Mouse (Mus musculus): ENCODE data around the gene Gm49373. TPM values are rescaled to one million over a fixed set of nuclear protein-coding genes. Genes with fewer than 3 reads are reported as not detected.

Gm49373 gene
- polyA plus RNA-seq, 1 experiment = 0.16 TPM

DNA sequence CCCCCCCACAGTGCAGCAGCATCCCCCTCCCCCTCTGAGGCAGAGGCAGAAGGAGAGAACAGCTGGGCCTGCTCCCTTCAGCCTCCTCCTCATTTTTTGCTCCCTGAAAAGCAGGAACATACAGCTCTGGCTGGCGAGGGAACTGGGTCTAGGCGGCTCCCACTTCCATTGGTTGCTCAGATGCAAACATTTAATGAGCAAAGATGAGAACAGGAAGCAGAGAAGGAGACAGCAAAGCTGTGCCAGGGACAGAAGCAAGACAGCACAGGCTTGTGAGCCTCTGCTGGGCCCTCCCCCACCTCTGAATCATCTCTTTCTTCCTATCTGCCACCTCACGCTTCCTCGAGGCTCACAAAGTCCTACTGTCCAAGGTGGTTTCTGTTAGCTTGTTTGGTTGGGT is 31.6 kb downstream of the Gm49373 start:
- TF ChIP-seq POLR2A (IDR thresholded peaks at IDR 0.05; ENCODE audit: low read depth, low read length) (no peak), CTCF (IDR thresholded peaks at IDR 0.05; ENCODE audit: extremely low read depth, insufficient read length, insufficient replicate concordance, low read depth, low read length) (no peak)
- WGBS = 39% methylated on average over 4 of the region's 4 CpGs

DNA sequence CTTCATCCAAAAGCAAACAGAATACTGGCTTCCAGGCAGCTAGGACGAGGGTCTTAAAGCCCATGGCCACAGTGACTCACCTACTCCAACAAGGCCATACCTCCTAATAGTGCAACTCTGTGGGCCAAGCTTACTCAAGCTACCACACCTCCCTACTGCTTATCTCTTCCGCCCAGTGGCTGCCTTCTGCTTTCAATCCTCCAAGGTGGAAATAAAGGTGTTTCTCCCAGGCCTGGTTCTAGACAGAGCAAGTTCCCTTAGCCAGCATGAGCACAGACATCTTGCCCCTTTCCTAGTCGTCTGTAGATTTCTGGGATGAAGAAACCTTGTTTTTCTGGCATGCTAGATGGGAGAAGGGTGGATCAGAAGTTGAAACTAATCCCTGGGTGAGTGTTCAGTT is 33.1 kb downstream of the Gm49373 start:
- TF ChIP-seq CTCF (IDR thresholded peaks at IDR 0.05; ENCODE audit: extremely low read depth, insufficient read length, insufficient replicate concordance, low read depth, low read length) (no peak), POLR2A (IDR thresholded peaks at IDR 0.05; ENCODE audit: low read depth, low read length) (no peak)
- no peaks in the 10 kb centered on the region for H3K36me3 ChIP-seq (ENCODE audit: control insufficient read depth, insufficient read depth, low read length)
- H3K27me3 ChIP-seq (ENCODE audit: control insufficient read depth, insufficient read depth, low read length) = peaks cover 33% of the 10 kb centered on the region
- H3K27ac ChIP-seq (ENCODE audit: insufficient read depth, low read depth, low read length) = no peak overlapping the region
- no peaks in the 10 kb centered on the region for H3K4me1 ChIP-seq (ENCODE audit: control insufficient read depth, insufficient read depth, insufficient read length, low read length)
- H3K4me3 ChIP-seq (ENCODE audit: low read depth, low read length) = no peak overlapping the region
- 81% methylated on average over 3 of the region's 3 CpGs for WGBS

More for the DNA sequence above, 31.6 kb downstream of the Gm49373 start:
- Histone ChIP-seq H3K27ac (ENCODE audit: insufficient read depth, low read depth, low read length) (no peak overlapping the region), H3K36me3 (ENCODE audit: control insufficient read depth, insufficient read depth, low read length) (no peaks in the 10 kb centered on the region), H3K27me3 (ENCODE audit: control insufficient read depth, insufficient read depth, low read length) (peaks cover 17% of the 10 kb centered on the region), H3K4me3 (ENCODE audit: low read depth, low read length) (no peak overlapping the region), H3K4me1 (ENCODE audit: control insufficient read depth, insufficient read depth, insufficient read length, low read length) (no peaks in the 10 kb centered on the region)

DNA sequence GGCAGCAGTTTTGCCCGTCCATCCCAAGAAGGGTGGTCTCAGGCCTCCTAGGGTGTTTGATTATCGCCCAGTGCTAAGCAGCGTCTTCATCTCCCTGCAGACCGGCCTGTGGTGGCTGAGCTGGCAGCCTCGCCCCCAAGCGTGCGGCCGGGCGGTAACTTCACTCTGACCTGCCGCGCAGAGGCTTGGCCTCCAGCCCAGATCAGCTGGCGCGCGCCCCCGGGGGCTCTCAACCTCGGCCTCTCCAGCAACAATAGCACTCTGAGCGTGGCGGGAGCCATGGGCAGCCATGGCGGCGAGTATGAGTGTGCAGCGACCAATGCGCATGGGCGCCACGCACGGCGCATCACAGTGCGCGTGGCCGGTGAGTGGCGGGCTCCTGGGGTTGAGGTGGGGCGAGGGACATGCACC is 35.4 kb downstream of the Gm49373 start:
- Histone ChIP-seq H3K4me3 (ENCODE audit: low read depth, low read length) (peak overlapping the region; percentile 20; the same call in 1 of the 2 replicates), H3K27ac (ENCODE audit: insufficient read depth, low read depth, low read length) (no peak overlapping the region), H3K36me3 (ENCODE audit: control insufficient read depth, insufficient read depth, low read length) (no peaks in the 10 kb centered on the region), H3K27me3 (ENCODE audit: control insufficient read depth, insufficient read depth, low read length) (peaks cover 43% of the 10 kb centered on the region), H3K4me1 (ENCODE audit: control insufficient read depth, insufficient read depth, insufficient read length, low read length) (peaks cover 9% of the 10 kb centered on the region)
- WGBS = 3% methylated on average over 31 of the region's 31 CpGs
- TF ChIP-seq POLR2A (IDR thresholded peaks at IDR 0.05; ENCODE audit: low read depth, low read length) = no peak
- TF ChIP-seq CTCF (IDR thresholded peaks at IDR 0.05; ENCODE audit: extremely low read depth, insufficient read length, insufficient replicate concordance, low read depth, low read length) = no peak

DNA sequence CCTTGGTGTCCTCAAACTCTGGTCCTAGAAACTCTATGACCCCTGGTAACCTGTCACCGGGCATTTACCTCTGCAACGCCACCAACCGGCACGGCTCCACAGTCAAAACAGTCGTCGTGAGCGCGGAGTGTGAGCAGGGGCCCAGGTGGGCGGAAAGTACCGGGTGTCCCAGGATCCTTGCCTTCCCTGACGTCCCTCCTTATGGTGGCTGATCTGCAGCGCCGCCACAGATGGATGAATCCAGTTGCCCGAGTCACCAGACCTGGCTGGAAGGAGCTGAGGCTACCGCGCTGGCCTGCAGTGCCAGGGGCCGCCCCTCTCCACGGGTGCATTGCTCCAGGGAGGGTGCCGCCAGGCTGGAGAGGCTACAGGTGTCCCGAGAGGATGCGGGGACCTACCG is 36.2 kb downstream of the Gm49373 start:
- no peak for TF ChIP-seq CTCF (IDR thresholded peaks at IDR 0.05; ENCODE audit: extremely low read depth, insufficient read length, insufficient replicate concordance, low read depth, low read length)
- TF ChIP-seq POLR2A (IDR thresholded peaks at IDR 0.05; ENCODE audit: low read depth, low read length) = no peak
- Histone ChIP-seq H3K4me1 (ENCODE audit: control insufficient read depth, insufficient read depth, insufficient read length, low read length) (peaks cover 13% of the 10 kb centered on the region), H3K27me3 (ENCODE audit: control insufficient read depth, insufficient read depth, low read length) (peaks cover 49% of the 10 kb centered on the region), H3K4me3 (ENCODE audit: low read depth, low read length) (no peak overlapping the region), H3K27ac (ENCODE audit: insufficient read depth, low read depth, low read length) (no peak overlapping the region), H3K36me3 (ENCODE audit: control insufficient read depth, insufficient read depth, low read length) (no peaks in the 10 kb centered on the region)
- WGBS = 6% methylated on average over 22 of the region's 22 CpGs

DNA sequence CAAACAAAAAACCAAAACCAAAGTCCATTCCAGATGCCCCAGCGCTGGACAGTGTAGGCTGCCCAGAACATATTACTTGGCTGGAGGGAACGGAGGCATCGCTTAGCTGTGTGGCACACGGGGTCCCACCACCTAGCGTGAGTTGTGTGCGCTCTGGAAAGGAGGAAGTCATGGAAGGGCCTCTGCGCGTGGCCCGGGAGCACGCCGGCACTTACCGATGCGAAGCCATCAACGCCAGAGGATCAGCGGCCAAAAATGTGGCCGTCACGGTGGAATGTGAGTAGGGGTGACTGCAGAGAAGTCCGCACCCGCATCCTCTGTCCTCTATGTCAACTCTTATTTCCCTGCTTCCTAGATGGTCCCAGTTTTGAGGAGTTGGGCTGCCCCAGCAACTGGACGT is 36.7 kb downstream of the Gm49373 start:
- Histone ChIP-seq H3K27me3 (ENCODE audit: control insufficient read depth, insufficient read depth, low read length) (peaks cover 49% of the 10 kb centered on the region), H3K4me3 (ENCODE audit: low read depth, low read length) (no peak overlapping the region), H3K36me3 (ENCODE audit: control insufficient read depth, insufficient read depth, low read length) (no peaks in the 10 kb centered on the region), H3K27ac (ENCODE audit: insufficient read depth, low read depth, low read length) (no peak overlapping the region), H3K4me1 (ENCODE audit: control insufficient read depth, insufficient read depth, insufficient read length, low read length) (peaks cover 15% of the 10 kb centered on the region)
- TF ChIP-seq CTCF (IDR thresholded peaks at IDR 0.05; ENCODE audit: extremely low read depth, insufficient read length, insufficient replicate concordance, low read depth, low read length) (no peak), POLR2A (IDR thresholded peaks at IDR 0.05; ENCODE audit: low read depth, low read length) (no peak)
- 15% methylated on average over 20 of the region's 20 CpGs for WGBS

DNA sequence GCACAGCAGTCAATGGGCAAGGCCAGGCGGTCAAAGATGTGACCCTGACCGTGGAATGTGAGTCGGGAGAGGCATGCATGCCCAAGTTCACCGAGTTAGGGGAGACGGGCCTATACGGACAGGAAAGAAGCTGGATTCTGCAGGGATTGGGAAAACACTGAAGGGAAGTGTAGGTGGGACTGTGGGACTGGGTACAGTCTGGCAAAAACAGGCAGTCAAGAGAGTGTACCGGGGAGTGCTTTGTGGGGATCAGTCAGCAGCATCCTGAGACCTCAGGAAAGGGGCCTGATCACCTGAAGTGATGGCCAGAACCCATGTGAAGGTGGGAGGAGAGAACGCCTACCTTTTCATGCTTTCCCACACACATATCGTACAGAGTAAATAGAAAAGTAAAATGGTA is 37.3 kb downstream of the Gm49373 start:
- Histone ChIP-seq H3K27me3 (ENCODE audit: control insufficient read depth, insufficient read depth, low read length) (peaks cover 49% of the 10 kb centered on the region), H3K27ac (ENCODE audit: insufficient read depth, low read depth, low read length) (no peak overlapping the region), H3K36me3 (ENCODE audit: control insufficient read depth, insufficient read depth, low read length) (no peaks in the 10 kb centered on the region), H3K4me1 (ENCODE audit: control insufficient read depth, insufficient read depth, insufficient read length, low read length) (peaks cover 15% of the 10 kb centered on the region), H3K4me3 (ENCODE audit: low read depth, low read length) (no peak overlapping the region)
- TF ChIP-seq CTCF (IDR thresholded peaks at IDR 0.05; ENCODE audit: extremely low read depth, insufficient read length, insufficient replicate concordance, low read depth, low read length) (no peak), POLR2A (IDR thresholded peaks at IDR 0.05; ENCODE audit: low read depth, low read length) (no peak)
- whole genome bisulfite sequencing = 47% methylated on average over 9 of the region's 9 CpGs

DNA sequence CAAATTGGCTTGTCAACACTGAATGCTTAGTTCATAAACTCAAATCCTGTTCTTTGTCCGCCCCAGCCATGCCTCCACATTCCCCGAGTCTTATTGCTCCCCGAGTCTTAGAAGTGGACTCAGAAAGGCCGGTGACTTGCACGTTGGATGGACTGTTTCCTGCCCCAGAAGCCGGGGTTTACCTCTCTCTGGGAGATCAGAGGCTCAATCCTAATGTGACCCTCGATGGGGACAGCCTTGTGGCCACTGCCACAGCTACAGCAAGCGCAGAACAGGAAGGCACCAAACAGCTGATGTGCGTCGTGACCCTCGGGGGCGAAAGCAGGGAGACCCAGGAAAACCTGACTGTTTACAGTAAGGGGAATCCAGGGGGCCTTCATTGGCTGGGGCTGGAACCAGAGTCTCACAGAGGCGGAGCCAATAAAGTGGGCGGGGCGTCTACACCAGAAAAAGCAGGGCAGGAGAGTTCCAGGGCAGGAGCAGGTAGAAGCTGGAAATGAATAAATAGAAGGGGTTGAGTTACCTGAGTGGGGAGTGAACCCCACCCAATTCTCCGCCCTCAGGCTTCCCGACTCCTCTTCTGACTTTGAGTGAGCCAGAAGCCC is 38.3 kb downstream of the Gm49373 start:
- TF ChIP-seq POLR2A (IDR thresholded peaks at IDR 0.05; ENCODE audit: low read depth, low read length) = no peak
- TF ChIP-seq CTCF (IDR thresholded peaks at IDR 0.05; ENCODE audit: extremely low read depth, insufficient read length, insufficient replicate concordance, low read depth, low read length) = no peak
- Histone ChIP-seq H3K36me3 (ENCODE audit: control insufficient read depth, insufficient read depth, low read length) (no peaks in the 10 kb centered on the region), H3K4me3 (ENCODE audit: low read depth, low read length) (no peak overlapping the region), H3K27me3 (ENCODE audit: control insufficient read depth, insufficient read depth, low read length) (peaks cover 49% of the 10 kb centered on the region), H3K27ac (ENCODE audit: insufficient read depth, low read depth, low read length) (no peak overlapping the region), H3K4me1 (ENCODE audit: control insufficient read depth, insufficient read depth, insufficient read length, low read length) (peaks cover 22% of the 10 kb centered on the region)
- WGBS = 11% methylated on average over 17 of the region's 17 CpGs
